Mouse (Mus musculus) forebrain, embryonic 11.5 days (tissue): ENCODE data around the gene Mcat. TPM values are rescaled to one million over a fixed set of nuclear protein-coding genes. Genes with fewer than 3 reads are reported as not detected.
A peak's percentile ranks its signal among the peaks of the same experiment; 100 is the strongest.

Experiments
- ATAC-seq: fragments of 200-750 bp; cut with Nextera tagmentation; replicated peaks from 2 replicates; pipeline ENCODE4 v1.8.0; 2017; ENCODE audit warnings: moderate TSS enrichment; ENCODE audit not compliant: low FRiP score
- DNase-seq: peaks from one replicate; pipeline ENCODE4 v3.0.0-alpha.2; 2017; ENCODE audit warnings: low spot score
- H3K27ac ChIP-seq: fragments of 300-500 bp; sonication (generic); 2 replicates; pipeline ENCODE4 v1.5.1; 2014; ENCODE audit warnings: low read depth, low read length
- H3K27me3 ChIP-seq: fragments of 300-500 bp; sonication (generic); 2 replicates; pipeline ENCODE4 v1.6.1; 2014; ENCODE audit warnings: mild to moderate bottlenecking, low read length, mixed read lengths; ENCODE audit not compliant: control insufficient read depth, insufficient read depth
- H3K36me3 ChIP-seq: fragments of 300-500 bp; sonication (generic); 2 replicates; pipeline ENCODE4 v1.6.1; 2014; ENCODE audit warnings: mild to moderate bottlenecking, low read length, moderate library complexity, mixed read lengths; ENCODE audit not compliant: control insufficient read depth, insufficient read depth
- H3K4me1 ChIP-seq: fragments of 300-500 bp; sonication (generic); replicated peaks from 2 replicates; pipeline ENCODE4 v1.6.1; 2014; ENCODE audit warnings: low read length, mixed read lengths; ENCODE audit not compliant: control insufficient read depth, insufficient read depth
- H3K4me2 ChIP-seq: fragments of 300-500 bp; sonication (generic); 2 replicates; pipeline ENCODE4 v1.6.1; 2014; ENCODE audit warnings: low read depth, mild to moderate bottlenecking, low read length, moderate library complexity, mixed read lengths; ENCODE audit not compliant: severe bottlenecking
- H3K4me3 ChIP-seq: fragments of 300-500 bp; sonication (generic); 2 replicates; pipeline ENCODE4 v1.5.1; 2014; ENCODE audit warnings: low read depth, low read length
- H3K9ac ChIP-seq: fragments of 300-500 bp; sonication (generic); 2 replicates; pipeline ENCODE4 v1.6.1; 2014; ENCODE audit warnings: low read length
- H3K9me3 ChIP-seq: fragments of 300-500 bp; sonication (generic); 2 replicates; pipeline ENCODE4 v1.6.1; 2016; ENCODE audit warnings: low read length, mixed read lengths; ENCODE audit not compliant: control insufficient read depth
- WGBS: fragments of 180-500 bp; shearing (Covaris S2); extraction: QIAGEN DNeasy Blood & Tissue Kit; methylation state at CpG from one replicate; pipeline ENCODE4 v1.1.7; 2014; 5-methylcytosine and 5-hydroxymethylcytosine counted together
- polyA plus RNA-seq: library from polyadenylated mRNA; unstranded; fragments of >200 nt; fragmentation: Nextera tagmentation; extraction: Ambion mirVana; gene quantifications from 2 replicates; pipeline ENCODE4 v1.2.1, GENCODE M21; 2014

The Mcat gene
- polyA plus RNA-seq: 45.7 and 53.1 TPM in 2 replicates

DNA sequence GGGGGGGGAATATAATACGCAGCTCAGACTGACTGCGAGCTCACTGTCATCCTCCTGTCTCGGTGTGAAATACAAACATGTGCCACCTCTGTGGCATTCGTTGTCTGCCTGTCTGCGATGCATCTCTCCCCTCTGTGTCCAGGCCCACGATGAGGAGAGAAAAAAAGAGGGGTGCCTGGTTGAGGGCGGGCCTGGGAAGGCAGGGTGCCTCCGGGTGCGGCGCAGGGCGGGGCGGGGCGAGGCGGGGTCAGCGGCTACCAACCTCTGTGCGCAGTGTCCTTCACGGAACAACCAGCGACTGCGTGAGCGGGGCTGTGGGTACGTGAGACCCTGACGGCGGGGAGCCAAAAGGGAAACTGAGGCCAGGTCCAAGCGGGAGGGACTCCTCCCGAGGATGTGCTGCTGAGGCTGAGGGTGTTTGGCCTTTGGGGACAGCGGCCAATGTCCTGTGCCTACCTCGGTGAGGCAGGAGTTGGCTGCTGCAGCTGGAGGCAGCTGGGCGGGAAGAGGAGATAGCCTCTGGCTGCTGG is at the start of gene Mcat, which contains the start of gene Tspo:
Gene Mcat, minus strand, starts transcription at position 461 of the 530 bp plus-strand sequence.
Gene Tspo, plus strand, starts transcription at position 266 of the 530 bp plus-strand sequence.
- peak; percentile 53 for ATAC-seq
- Histone ChIP-seq H3K4me1 (peaks cover 4% of the 10 kb centered on the region; the same call in 1 of the 2 replicates), H3K9me3 (no peaks in the 10 kb centered on the region), H3K4me3 (peak within 1 kb of the TSS; percentile 40), H3K36me3 (no peaks in the 10 kb centered on the region), H3K9ac (peak within 1 kb of the TSS; percentile 63), H3K4me2 (peak within 1 kb of the TSS; percentile 87), H3K27ac (no peak within 1 kb of the TSS), H3K27me3 (no peaks in the 10 kb centered on the region)
- peak; percentile 72 for DNase-seq
- WGBS: under 1% methylated on average over 28 of the region's 28 CpGs

DNA sequence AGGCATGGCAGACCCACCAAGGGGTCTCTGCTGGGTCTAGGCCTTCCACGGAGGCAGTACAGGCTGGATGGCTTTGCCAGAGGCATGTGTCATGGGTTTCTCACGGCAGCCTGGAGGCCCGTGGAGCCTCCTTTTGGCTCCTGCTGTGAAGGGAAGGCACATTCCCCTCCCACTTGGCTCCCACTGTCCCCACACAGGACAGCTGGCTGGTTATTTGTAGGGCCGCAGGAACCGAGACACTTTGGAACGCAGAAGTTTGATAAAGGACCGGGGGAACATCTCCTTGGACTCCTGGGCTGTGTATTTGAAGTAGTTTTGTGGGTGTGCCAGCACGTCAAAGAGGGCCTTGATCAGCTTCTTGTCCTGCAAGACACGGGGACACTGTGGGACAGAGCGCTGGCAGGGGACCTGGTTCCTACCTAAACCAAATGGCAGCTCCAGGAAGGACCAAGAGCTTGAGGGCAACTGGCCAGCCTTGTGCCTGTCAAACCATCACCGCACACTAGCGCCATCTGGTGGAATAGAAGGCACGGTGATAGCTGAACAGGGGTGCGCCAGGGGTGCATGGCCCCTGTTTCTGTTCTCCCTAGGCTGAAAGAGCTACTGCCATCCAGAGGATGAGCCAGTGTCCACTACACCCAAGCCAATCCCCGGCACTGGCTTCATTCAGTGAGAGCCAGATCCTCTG is 43.7 kb upstream of the Mcat start:
- ATAC-seq: no peak
- Histone ChIP-seq H3K4me3 (no peak overlapping the region), H3K4me1 (no peaks in the 10 kb centered on the region), H3K9me3 (no peaks in the 10 kb centered on the region), H3K4me2 (no peak overlapping the region), H3K27me3 (no peaks in the 10 kb centered on the region), H3K36me3 (no peaks in the 10 kb centered on the region), H3K9ac (no peak overlapping the region), H3K27ac (no peak overlapping the region)
- WGBS: 54% methylated on average over 15 of the region's 15 CpGs
- DNase-seq: peak; percentile 80

DNA sequence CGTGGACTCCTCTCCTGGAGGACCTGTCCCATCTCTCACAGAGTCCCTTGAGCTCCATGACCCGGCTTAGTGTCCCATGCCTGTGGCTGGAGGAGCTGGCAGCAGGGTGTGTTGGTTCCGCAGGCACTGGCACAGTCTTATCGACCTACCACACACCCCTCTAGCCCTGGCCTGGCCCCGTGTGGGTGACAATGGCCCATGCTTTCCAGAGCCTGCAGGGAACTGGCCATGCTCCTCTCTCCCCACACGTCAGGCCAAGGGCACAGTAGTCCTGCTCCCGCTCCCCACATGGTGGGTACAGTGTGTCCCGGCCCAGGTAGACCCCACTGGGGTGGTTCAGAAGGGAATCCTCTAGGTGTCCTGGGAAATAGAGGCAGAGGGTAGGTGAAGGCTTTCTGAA is 43.1 kb upstream of the Mcat start:
- H3K36me3 ChIP-seq: no peaks in the 10 kb centered on the region
- no peak overlapping the region for H3K4me2 ChIP-seq
- no peaks in the 10 kb centered on the region for H3K4me1 ChIP-seq
- WGBS: 92% methylated on average over 8 of the region's 8 CpGs
- no peak overlapping the region for H3K4me3 ChIP-seq
- H3K27me3 ChIP-seq: no peaks in the 10 kb centered on the region
- no peaks in the 10 kb centered on the region for H3K9me3 ChIP-seq
- H3K27ac ChIP-seq: no peak overlapping the region
- no peak overlapping the region for H3K9ac ChIP-seq
- DNase-seq: no peak
- no peak for ATAC-seq

DNA sequence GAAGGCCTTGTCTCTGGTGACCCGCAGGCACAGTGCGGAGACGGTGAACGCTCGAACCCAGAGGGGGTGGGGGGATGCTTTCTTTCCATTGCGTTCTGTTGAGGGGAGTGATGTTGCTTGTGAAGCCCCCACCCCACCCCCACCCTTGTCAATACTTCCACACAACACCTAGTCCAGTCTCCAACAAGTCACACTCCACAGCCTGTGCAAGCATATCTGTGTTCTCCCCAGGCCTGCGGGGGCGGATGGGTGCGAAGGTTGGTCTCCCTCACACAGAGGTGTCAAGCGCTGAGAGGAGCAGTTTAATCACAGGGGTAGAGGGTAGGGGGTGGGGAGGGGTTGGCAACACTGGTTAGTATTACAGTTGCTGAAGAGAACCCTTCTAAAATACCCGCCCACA is 42.6 kb upstream of the Mcat start:
- Histone ChIP-seq H3K9ac (no peak overlapping the region), H3K4me2 (no peak overlapping the region), H3K9me3 (no peaks in the 10 kb centered on the region), H3K4me1 (no peaks in the 10 kb centered on the region), H3K36me3 (no peaks in the 10 kb centered on the region), H3K4me3 (no peak overlapping the region), H3K27ac (no peak overlapping the region), H3K27me3 (no peaks in the 10 kb centered on the region)
- DNase-seq: no peak
- 93% methylated on average over 11 of the region's 11 CpGs for WGBS
- ATAC-seq: no peak

DNA sequence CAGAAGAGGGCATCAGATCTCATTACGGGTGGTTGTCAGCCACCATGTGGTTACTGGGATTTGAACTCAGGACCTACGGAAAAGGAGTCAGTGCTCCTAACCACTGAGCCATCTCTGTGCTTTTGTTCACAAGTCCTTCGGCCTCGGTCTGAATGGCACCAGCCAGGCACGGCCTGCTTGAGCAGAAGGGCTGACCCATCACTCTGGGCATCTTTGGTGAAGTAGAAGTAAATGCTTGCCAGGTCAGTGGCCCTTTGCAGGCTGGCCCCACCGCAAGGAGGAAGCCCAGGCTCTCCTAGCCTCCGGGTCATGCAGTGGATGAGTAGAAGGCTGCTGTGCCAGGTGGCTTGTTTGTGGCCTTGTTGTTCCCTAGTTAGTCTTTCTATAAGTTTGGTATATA is 39.8 kb upstream of the Mcat start:
- no peak overlapping the region for H3K9ac ChIP-seq
- WGBS: 94% methylated on average over 7 of the region's 7 CpGs
- no peak overlapping the region for H3K27ac ChIP-seq
- no peak overlapping the region for H3K4me2 ChIP-seq
- ATAC-seq (no peak), DNase-seq (no peak)
- H3K4me1 ChIP-seq: no peaks in the 10 kb centered on the region
- no peak overlapping the region for H3K4me3 ChIP-seq
- no peaks in the 10 kb centered on the region for H3K9me3 ChIP-seq
- no peaks in the 10 kb centered on the region for H3K36me3 ChIP-seq
- H3K27me3 ChIP-seq: no peaks in the 10 kb centered on the region

DNA sequence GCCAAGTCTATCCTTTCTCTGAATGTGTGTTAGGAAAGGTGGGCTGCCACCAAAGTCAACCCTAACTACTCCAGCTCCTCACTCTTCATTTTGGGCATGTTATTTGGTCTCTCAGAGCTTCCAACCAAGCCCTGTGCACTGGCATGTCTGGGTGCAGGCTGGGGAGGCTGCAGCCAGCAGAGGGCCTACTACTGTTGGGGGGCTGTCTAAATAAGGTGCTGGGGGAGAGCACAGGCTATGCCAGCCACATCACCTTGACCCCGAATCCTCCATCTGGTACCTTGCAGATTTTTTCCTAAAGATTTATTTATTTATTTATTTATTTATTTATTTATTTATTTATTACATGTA is 39.4 kb upstream of the Mcat start:
- H3K9me3 ChIP-seq: no peaks in the 10 kb centered on the region
- H3K4me3 ChIP-seq: no peak overlapping the region
- no peaks in the 10 kb centered on the region for H3K4me1 ChIP-seq
- ATAC-seq (no peak), DNase-seq (no peak)
- no peaks in the 10 kb centered on the region for H3K36me3 ChIP-seq
- H3K4me2 ChIP-seq: no peak overlapping the region
- H3K27me3 ChIP-seq: no peaks in the 10 kb centered on the region
- 96% methylated on average over 1 of the region's 1 CpGs for WGBS
- H3K27ac ChIP-seq: no peak overlapping the region
- H3K9ac ChIP-seq: no peak overlapping the region

DNA sequence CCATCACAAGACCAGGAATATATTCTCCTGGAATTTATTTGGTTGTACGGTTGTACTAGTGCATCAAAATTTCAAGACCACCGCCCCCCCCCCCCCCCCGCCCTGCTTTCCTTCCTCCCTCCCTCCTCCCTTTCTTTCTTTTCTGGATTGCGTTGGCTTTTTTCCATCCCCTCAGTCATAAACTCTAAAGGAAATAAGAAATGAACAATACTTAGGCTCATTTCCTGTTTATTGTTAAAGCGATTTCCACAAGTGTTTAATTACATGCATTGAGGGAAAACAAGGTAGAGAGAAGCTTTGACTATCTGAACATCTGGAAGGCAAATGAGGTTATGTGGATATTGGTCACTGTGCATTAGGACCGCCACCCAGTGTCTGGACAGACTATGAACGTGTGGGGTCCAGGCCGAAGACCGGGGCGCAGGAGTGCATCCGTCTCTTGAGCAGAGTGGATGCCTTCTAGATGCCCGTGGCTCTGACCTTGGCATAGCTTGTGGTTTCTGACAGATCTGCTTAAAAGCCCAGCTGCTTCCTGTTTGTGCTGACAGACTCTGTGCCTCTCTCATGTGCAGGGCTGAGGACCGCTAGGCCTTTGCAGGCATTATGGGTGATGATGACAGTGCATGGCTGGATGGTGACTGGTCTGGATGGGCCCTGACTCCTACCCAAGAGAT is 38.9 kb upstream of the Mcat start:
- no peaks in the 10 kb centered on the region for H3K27me3 ChIP-seq
- DNase-seq (no peak), ATAC-seq (no peak)
- H3K9me3 ChIP-seq: no peaks in the 10 kb centered on the region
- no peak overlapping the region for H3K27ac ChIP-seq
- WGBS: 87% methylated on average over 13 of the region's 13 CpGs
- no peak overlapping the region for H3K4me2 ChIP-seq
- no peaks in the 10 kb centered on the region for H3K4me1 ChIP-seq
- H3K36me3 ChIP-seq: no peaks in the 10 kb centered on the region
- H3K4me3 ChIP-seq: no peak overlapping the region
- H3K9ac ChIP-seq: no peak overlapping the region

DNA sequence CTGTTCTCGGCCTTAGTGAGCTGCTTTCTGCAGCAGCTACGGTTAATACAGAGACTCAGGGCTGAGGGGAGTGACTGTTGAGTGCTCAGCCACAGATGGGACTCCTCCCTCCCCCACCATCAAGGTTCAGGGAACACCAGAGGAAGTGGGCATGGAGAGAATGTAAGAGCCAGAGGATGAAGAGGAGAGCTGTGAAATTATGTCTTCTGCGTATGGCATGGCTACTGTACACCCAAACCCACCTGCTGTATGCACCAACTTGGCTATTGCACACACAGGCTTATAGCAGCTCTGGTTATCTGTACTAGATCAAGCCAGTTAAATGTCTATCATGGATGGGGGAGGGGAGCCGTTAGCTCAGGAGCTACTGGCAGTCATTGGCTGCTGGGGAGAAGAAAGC is 37.6 kb upstream of the Mcat start:
- no peaks in the 10 kb centered on the region for H3K27me3 ChIP-seq
- H3K4me1 ChIP-seq: no peaks in the 10 kb centered on the region
- 76% methylated on average over 4 of the region's 4 CpGs for WGBS
- H3K27ac ChIP-seq: no peak overlapping the region
- no peak for DNase-seq
- no peaks in the 10 kb centered on the region for H3K9me3 ChIP-seq
- ATAC-seq: no peak
- H3K4me2 ChIP-seq: no peak overlapping the region
- H3K4me3 ChIP-seq: no peak overlapping the region
- no peaks in the 10 kb centered on the region for H3K36me3 ChIP-seq
- H3K9ac ChIP-seq: no peak overlapping the region
